Mouse (Mus musculus) cerebellum, adult 11 months (tissue): Measurements from ENCODE around the gene Mtx2.

Experiments used
- DNase-seq: peaks from one replicate; pipeline ENCODE4 v3.0.0; 2022

The Mtx2 gene

GRCm38 (mm10) chr2:74925968-74926814, 100.6 kb downstream of the Mtx2 start:
- DNase-seq: no peak
